Mouse (Mus musculus) heart, embryonic 10.5 days (tissue): Measurements from ENCODE around the gene Casp8. TPM values are rescaled to one million over a fixed set of nuclear protein-coding genes. Genes with fewer than 3 reads are reported as not detected.
A peak's percentile ranks its signal among the peaks of the same experiment; 100 is the strongest.
"Not testable (repeated sequence)": the region's sequence is repeated elsewhere in the genome, so short reads cannot be mapped to it uniquely, and the experiment has no call there.

Experiments
- DNase-seq: peaks from one replicate; pipeline ENCODE4 v3.0.0-alpha.2; 2017; ENCODE audit warnings: low spot score
- H3K27ac ChIP-seq: fragments of 300-500 bp; sonication (generic); 2 replicates; pipeline ENCODE4 v1.5.1; 2016; ENCODE audit warnings: mild to moderate bottlenecking
- H3K27me3 ChIP-seq: fragments of 300-500 bp; sonication (generic); 2 replicates; pipeline ENCODE4 v1.6.1; 2016; ENCODE audit warnings: mild to moderate bottlenecking; ENCODE audit not compliant: poor library complexity, insufficient read depth, severe bottlenecking
- H3K36me3 ChIP-seq: fragments of 300-500 bp; sonication (generic); 2 replicates; pipeline ENCODE4 v1.6.1; 2016; ENCODE audit warnings: mild to moderate bottlenecking, moderate library complexity
- H3K4me1 ChIP-seq: fragments of 300-500 bp; sonication (generic); 2 replicates; pipeline ENCODE4 v1.6.1; 2016; ENCODE audit warnings: mild to moderate bottlenecking
- H3K4me3 ChIP-seq: fragments of 300-500 bp; sonication (generic); 2 replicates; pipeline ENCODE4 v1.5.1; 2016; ENCODE audit warnings: mild to moderate bottlenecking, moderate library complexity
- H3K9me3 ChIP-seq: fragments of 300-500 bp; sonication (generic); 2 replicates; pipeline ENCODE4 v1.6.1; 2016; ENCODE audit warnings: mild to moderate bottlenecking, moderate library complexity
- WGBS: fragments of 180-500 bp; shearing (Covaris S2); methylation state at CpG from one replicate; pipeline ENCODE4 v1.1.7; 2016; 5-methylcytosine and 5-hydroxymethylcytosine counted together
- polyA plus RNA-seq: library from polyadenylated mRNA; unstranded; fragments of >200 nt; fragmentation: Nextera tagmentation; extraction: Ambion mirVana; gene quantifications from 2 replicates; pipeline ENCODE4 v1.2.1, GENCODE M21; 2016

Casp8 gene
- polyA plus RNA-seq, 1 experiment from 2014 or later, result 25.0 TPM

- DNase-seq, result no peak
- Histone ChIP-seq H3K4me1 (no peaks in the 10 kb centered on the region), H3K36me3 (no peaks in the 10 kb centered on the region), H3K27me3 (no peaks in the 10 kb centered on the region), H3K27ac (no peak overlapping the region), H3K4me3 (no peak overlapping the region), H3K9me3 (peaks cover 3% of the 10 kb centered on the region; the same call in 1 of the 2 replicates)
- WGBS, result 90% methylated on average over 5 of the region's 5 CpGs
These were observed 19.8 kb upstream of the Casp8 start for GRCm38 (mm10) chr1:58775361-58775760.

DNA sequence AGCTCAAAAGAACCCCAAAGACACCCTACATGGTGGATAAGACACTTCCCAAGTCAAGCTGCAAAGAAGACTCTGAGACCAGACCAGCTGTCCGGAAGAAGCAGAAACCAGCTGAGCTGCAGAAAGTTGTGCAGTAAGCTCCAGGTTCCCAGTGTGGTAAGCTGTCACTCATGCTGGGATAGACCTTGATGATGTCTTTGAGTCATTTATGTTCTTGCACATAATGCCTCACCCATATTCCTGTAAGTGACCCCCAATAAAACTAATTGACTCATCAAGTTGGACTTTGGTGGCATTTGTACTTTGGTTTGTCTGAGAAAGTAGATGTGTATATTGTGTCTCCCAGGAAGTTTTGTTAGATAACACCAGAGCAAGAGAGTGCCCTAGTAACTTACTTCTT, 17.6 kb upstream of the Casp8 start:
- 85% methylated on average over 1 of the region's 1 CpGs for WGBS
- no peak for DNase-seq

GRCm38 (mm10) chr1:58778226-58778625, 16.9 kb upstream of the Casp8 start:
- H3K27me3 ChIP-seq, result no peaks in the 10 kb centered on the region
- H3K4me3 ChIP-seq, result no peak overlapping the region
- H3K36me3 ChIP-seq, result no peaks in the 10 kb centered on the region
- H3K4me1 ChIP-seq, result no peaks in the 10 kb centered on the region
- no peak for DNase-seq
- peaks cover 3% of the 10 kb centered on the region; the same call in 1 of the 2 replicates for H3K9me3 ChIP-seq
- H3K27ac ChIP-seq, result no peak overlapping the region
- 19% methylated on average over 1 of the region's 1 CpGs for WGBS

More for the DNA sequence above, 17.6 kb upstream of the Casp8 start:
- no peaks in the 10 kb centered on the region for H3K27me3 ChIP-seq
- no peak overlapping the region for H3K27ac ChIP-seq
- H3K9me3 ChIP-seq, result peaks cover 3% of the 10 kb centered on the region; the same call in 1 of the 2 replicates
- H3K4me3 ChIP-seq, result no peak overlapping the region
- H3K4me1 ChIP-seq, result no peaks in the 10 kb centered on the region
- H3K36me3 ChIP-seq, result no peaks in the 10 kb centered on the region

GRCm38 (mm10) chr1:58786276-58786675, 8.9 kb upstream of the Casp8 start:
- Histone ChIP-seq H3K9me3 (no peaks in the 10 kb centered on the region), H3K27me3 (no peaks in the 10 kb centered on the region), H3K27ac (no peak overlapping the region), H3K36me3 (no peaks in the 10 kb centered on the region), H3K4me3 (no peak overlapping the region), H3K4me1 (no peaks in the 10 kb centered on the region)
- WGBS, result 87% methylated on average over 2 of the region's 2 CpGs
- no peak for DNase-seq

DNA sequence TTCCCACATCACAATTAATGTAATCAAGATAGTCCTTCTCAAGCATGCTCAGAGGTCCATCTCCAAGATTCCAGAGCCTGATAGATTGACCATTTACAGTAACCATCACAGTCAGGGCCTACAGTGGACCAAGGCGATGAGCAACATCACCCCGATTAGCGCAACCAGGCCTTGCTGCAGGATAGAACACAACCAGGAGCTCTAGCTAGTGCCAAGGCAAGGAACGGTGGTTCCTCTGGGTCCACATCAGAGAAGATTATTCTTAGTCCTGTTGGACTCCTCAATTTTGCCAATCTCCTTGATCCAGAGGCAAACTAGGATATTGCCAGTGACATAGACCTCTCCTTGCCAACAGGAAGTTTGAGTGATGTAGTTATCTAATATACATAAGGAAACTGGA, 6.8 kb upstream of the Casp8 start:
- Histone ChIP-seq H3K4me1 (no peaks in the 10 kb centered on the region), H3K36me3 (no peaks in the 10 kb centered on the region), H3K27me3 (no peaks in the 10 kb centered on the region), H3K4me3 (no peak overlapping the region), H3K27ac (no peak overlapping the region), H3K9me3 (no peaks in the 10 kb centered on the region)
- no peak for DNase-seq
- WGBS, result 96% methylated on average over 4 of the region's 4 CpGs

DNA sequence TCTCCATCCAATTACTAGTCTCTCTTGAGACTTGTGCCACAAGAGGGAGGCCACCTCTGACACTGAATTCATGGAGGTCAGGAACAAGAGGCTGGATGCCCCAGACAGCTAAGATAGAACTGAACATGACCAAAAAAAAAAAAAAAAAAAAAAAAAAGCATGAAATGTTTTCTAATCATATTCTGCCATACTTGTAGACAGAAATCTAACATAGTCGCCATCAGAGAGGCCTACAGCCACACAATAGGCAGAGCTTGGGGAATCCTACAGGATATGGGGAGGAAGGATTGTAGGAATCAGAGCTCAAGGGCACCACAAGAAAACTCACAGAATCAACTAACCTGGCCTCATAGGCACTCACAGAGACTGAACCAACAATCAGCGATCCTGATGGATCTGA, 469 bp upstream of the Casp8 start:
- H3K9me3 ChIP-seq, result no peaks in the 10 kb centered on the region
- DNase-seq, result no peak
- no peaks in the 10 kb centered on the region for H3K27me3 ChIP-seq
- peaks cover 9% of the 10 kb centered on the region for H3K36me3 ChIP-seq
- 44% methylated on average over 2 of the region's 2 CpGs for WGBS
- peaks cover 4% of the 10 kb centered on the region; the same call in 1 of the 2 replicates for H3K4me1 ChIP-seq
- peak overlapping the region; percentile 84 for H3K4me3 ChIP-seq
- H3K27ac ChIP-seq, result peak overlapping the region; percentile 87

DNA sequence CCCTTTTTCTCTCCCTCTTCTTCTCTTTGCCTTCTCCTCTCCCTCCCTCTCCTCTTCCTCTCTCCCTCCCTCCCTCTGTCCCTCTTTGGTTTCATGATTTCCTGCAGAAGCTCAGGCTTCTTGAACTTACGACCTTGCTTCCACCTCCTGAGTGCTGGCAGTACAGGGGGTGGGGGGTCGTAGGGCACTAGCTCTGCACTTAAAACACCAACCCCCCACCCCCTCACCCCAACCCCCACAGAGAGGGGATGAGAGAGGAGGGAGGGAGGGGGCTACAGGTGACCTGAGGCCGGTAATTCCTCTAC, 837 bp downstream of the Casp8 start:
- no peaks in the 10 kb centered on the region for H3K9me3 ChIP-seq
- peak overlapping the region; percentile 87 for H3K27ac ChIP-seq
- H3K36me3 ChIP-seq, result peaks cover 9% of the 10 kb centered on the region
- DNase-seq, result no peak
- peak overlapping the region; percentile 84 for H3K4me3 ChIP-seq
- peaks cover 4% of the 10 kb centered on the region; the same call in 1 of the 2 replicates for H3K4me1 ChIP-seq
- no peaks in the 10 kb centered on the region for H3K27me3 ChIP-seq
- 2% methylated on average over 3 of the region's 3 CpGs for WGBS

DNA sequence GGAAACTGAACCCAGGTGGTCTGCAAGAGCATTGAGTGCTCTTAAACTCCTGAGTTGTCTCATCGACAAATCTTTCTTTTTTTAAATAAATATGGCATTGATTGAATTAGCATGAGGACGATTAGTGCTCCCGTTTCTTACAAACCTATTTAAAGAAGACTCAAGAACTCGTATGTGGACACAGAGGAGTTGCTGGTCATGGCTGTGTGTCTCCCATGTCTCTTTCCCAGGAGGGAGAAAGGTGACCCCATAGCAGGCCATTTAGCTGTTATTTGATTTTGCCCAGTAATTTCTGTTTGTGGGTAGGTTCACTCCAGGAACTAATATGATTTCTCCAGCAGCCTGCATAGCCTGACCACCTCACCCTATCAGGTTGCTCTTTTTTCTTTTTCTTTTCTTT, 1.7 kb downstream of the Casp8 start:
- Histone ChIP-seq H3K4me1 (peaks cover 4% of the 10 kb centered on the region; the same call in 1 of the 2 replicates), H3K36me3 (peaks cover 9% of the 10 kb centered on the region), H3K27ac (no peak overlapping the region), H3K9me3 (no peaks in the 10 kb centered on the region), H3K27me3 (no peaks in the 10 kb centered on the region), H3K4me3 (no peak overlapping the region)
- WGBS, result 79% methylated on average over 4 of the region's 4 CpGs
- DNase-seq, result no peak

GRCm38 (mm10) chr1:58797370-58797769, 2.2 kb downstream of the Casp8 start:
- H3K27ac ChIP-seq, result no peak overlapping the region
- no peaks in the 10 kb centered on the region for H3K27me3 ChIP-seq
- no peaks in the 10 kb centered on the region for H3K9me3 ChIP-seq
- no peak overlapping the region for H3K4me3 ChIP-seq
- peaks cover 9% of the 10 kb centered on the region for H3K36me3 ChIP-seq
- DNase-seq, result no peak
- peaks cover 4% of the 10 kb centered on the region; the same call in 1 of the 2 replicates for H3K4me1 ChIP-seq
- WGBS, result 71% methylated on average over 2 of the region's 2 CpGs

- Histone ChIP-seq H3K27ac (no peak overlapping the region), H3K27me3 (no peaks in the 10 kb centered on the region), H3K4me3 (no peak overlapping the region), H3K9me3 (no peaks in the 10 kb centered on the region), H3K4me1 (peaks cover 4% of the 10 kb centered on the region; the same call in 1 of the 2 replicates), H3K36me3 (peaks cover 9% of the 10 kb centered on the region)
- 91% methylated on average over 4 of the region's 4 CpGs for WGBS
- DNase-seq, result no peak
These were observed 3.7 kb downstream of the Casp8 start for GRCm38 (mm10) chr1:58798911-58799310.

- not testable (repeated sequence) for H3K4me3 ChIP-seq, H3K4me1 ChIP-seq, H3K36me3 ChIP-seq, H3K9me3 ChIP-seq, DNase-seq, H3K27ac ChIP-seq, H3K27me3 ChIP-seq
- 77% methylated on average over 7 of the region's 7 CpGs for WGBS
These were observed 5.5 kb downstream of the Casp8 start for GRCm38 (mm10) chr1:58800644-58801043.

DNA sequence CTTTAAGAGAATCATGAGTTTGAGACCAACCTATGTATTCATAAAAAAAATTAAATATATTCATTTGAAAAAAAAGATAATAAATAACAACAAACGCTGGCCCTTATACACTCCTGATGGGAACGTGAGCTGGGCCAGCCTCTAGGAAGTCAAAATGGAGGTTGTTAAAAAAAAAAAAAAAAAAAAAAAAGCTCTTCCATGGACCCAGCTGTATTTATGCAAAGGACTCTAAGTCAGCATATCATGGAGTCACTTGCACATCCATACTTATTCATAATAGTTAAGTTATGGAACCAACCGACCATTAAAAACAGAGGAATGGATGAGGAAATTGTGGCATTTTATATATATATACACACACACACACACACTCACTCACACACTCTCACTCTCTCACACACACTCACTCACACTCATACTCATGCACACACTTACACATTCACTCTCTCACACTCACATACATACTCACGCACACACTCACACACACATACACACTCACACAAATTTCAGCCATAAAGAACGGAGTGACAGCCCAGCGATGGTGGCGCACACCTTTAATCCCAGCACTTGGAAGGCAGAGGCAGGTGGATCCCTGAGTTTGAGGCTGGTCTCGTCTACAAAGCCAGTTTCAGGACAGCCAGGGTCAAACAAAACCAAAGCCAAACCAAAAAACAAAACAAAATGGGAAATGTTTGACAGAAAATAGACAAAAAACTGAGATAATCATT, 6.5 kb downstream of the Casp8 start:
- WGBS, result 86% methylated on average over 8 of the region's 8 CpGs
- Histone ChIP-seq H3K27me3 (no peaks in the 10 kb centered on the region), H3K4me3 (no peak overlapping the region), H3K36me3 (peaks cover 9% of the 10 kb centered on the region), H3K27ac (no peak overlapping the region), H3K4me1 (no peaks in the 10 kb centered on the region), H3K9me3 (no peaks in the 10 kb centered on the region)
- DNase-seq, result no peak

DNA sequence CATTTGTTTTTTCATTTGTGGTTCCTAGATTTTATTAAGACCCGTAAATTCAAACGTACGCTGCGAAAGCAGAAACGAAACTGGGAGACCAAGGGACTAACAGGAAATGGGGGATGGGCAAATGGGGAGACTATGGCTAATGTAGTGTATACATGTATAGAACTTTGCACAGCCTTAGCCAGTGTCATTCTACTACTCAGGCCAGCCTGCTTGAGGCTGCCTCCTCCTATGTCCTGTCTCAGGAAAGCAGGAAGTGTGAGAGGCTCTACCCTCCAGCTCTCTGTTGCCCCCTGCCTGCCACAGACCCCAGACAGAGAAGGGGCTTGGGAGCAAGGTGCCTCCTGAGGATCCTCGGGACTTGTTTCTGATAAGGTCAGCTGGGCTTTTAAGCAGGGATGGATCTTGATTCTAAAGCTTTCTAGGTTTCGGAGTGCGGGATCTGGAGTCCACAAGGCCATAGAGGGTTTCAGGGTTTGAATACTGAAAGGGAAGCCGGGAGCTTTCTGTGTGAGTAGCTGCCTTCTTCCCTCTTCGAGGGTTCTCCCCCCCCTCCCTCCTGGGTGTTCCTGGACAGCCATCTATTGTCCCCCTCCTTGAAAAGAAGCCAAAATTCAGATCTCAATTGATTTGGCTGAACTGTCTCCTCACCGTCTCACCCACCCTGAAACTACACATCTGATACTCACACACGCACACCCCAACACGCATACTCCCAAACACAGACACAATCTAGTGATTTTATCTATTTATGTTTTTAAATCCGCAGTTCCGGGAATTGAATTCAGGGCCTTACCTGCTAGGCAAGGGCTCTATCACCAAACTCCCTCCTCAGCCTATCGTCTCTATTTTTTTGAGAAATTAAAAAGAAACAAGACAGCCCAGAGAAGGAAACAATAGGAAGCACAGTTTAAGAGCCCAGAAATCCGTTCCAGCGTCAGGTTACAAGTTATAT, 7.4 kb downstream of the Casp8 start:
- 82% methylated on average over 18 of the region's 18 CpGs for WGBS
- DNase-seq, result no peak
- H3K4me1 ChIP-seq, result no peaks in the 10 kb centered on the region
- no peaks in the 10 kb centered on the region for H3K27me3 ChIP-seq
- H3K4me3 ChIP-seq, result no peak overlapping the region
- no peaks in the 10 kb centered on the region for H3K9me3 ChIP-seq
- H3K36me3 ChIP-seq, result peaks cover 9% of the 10 kb centered on the region
- no peak overlapping the region for H3K27ac ChIP-seq
